ENCODE assay signal across 11 mouse cellular contexts in genomic region chr4:64595014-64595599, GRCm38 (mm10).
DNase-seq lines count a peak whose midpoint lies in the region; ATAC-seq lines count a peak whose summit lies in the region.
"Had no signal": no experiment of that assay in that cellular context is flagged by ENCODE, and none has a peak within 500 bp of the region (broad histone marks: within the 10 kb centered on the region; RNA-seq: fewer than 3 reads in every experiment).

No protein-coding gene starts in this region.

- no peak overlapping the region for H3K9ac ChIP-seq in heart, embryonic 13.5 days
- H3K9ac ChIP-seq in forebrain, embryonic 14.5 days (ENCODE audit: low read length), result no peak overlapping the region
- H3K9ac ChIP-seq: hindbrain, embryonic 15.5 days; midbrain, embryonic 12.5 days had no signal

- no peak overlapping the region for H3K4me2 ChIP-seq in heart, embryonic 13.5 days
- no peak overlapping the region for H3K4me2 ChIP-seq in forebrain, embryonic 14.5 days (ENCODE audit: low read length)
- H3K4me2 ChIP-seq: hindbrain, embryonic 15.5 days; midbrain, embryonic 12.5 days had no signal

- H3K36me3 ChIP-seq in heart, embryonic 13.5 days, result no peaks in the 10 kb centered on the region
- H3K36me3 ChIP-seq in forebrain, embryonic 14.5 days (ENCODE audit: control insufficient read depth, insufficient read depth, low read length), result no peaks in the 10 kb centered on the region
- H3K36me3 ChIP-seq: hindbrain, embryonic 15.5 days; midbrain, embryonic 12.5 days had no signal

- no peak for ATAC-seq in heart, embryonic 13.5 days (ENCODE audit: extremely low read depth, insufficient number of reproducible peaks, low FRiP score, low TSS enrichment)
- no peak for ATAC-seq in inflammation-experienced regulatory T-cells, adult 6 months
- no peak for ATAC-seq in forebrain, embryonic 14.5 days

- 43% methylated on average over 8 of the region's 8 CpGs for WGBS in heart, embryonic 13.5 days
- 71% methylated on average over 8 of the region's 8 CpGs for WGBS in forebrain, embryonic 14.5 days

- H3K4me1 ChIP-seq in heart, embryonic 13.5 days, result peaks cover 8% of the 10 kb centered on the region; the same call in 1 of the 2 replicates
- H3K4me1 ChIP-seq in forebrain, embryonic 14.5 days (ENCODE audit: control insufficient read depth, insufficient read depth, low read length), result no peaks in the 10 kb centered on the region
- H3K4me1 ChIP-seq: hindbrain, embryonic 15.5 days; midbrain, embryonic 12.5 days had no signal

- H3K27ac ChIP-seq in heart, embryonic 13.5 days (replicated peaks), result peak overlapping the region; percentile 53
- no peak overlapping the region for H3K27ac ChIP-seq in forebrain, embryonic 14.5 days (ENCODE audit: low read depth, low read length)
- H3K27ac ChIP-seq: hindbrain, embryonic 15.5 days; midbrain, embryonic 12.5 days had no signal

- no peaks in the 10 kb centered on the region for H3K27me3 ChIP-seq in heart, embryonic 13.5 days (replicated peaks)
- no peaks in the 10 kb centered on the region for H3K27me3 ChIP-seq in forebrain, embryonic 14.5 days (replicated peaks; ENCODE audit: control insufficient read depth, insufficient read depth, low read length)
- H3K27me3 ChIP-seq: hindbrain, embryonic 15.5 days; midbrain, embryonic 12.5 days had no signal

- peak; percentile 7 for DNase-seq in cerebellum, adult 8-10 months
- DNase-seq in cerebellum, adult 9-11 months, result no peak
- DNase-seq in NIH3T3 (ENCODE audit: low read depth), result peak; percentile 88
- peak; percentile 86 for DNase-seq in lung, postnatal 10 days
- no peak for DNase-seq in forebrain, embryonic 14.5 days (ENCODE audit: low spot score)
- no peak for DNase-seq in embryo, embryonic 9.5 days (ENCODE audit: extremely low spot score)
- DNase-seq: B cell, adult 2 months had no signal

- no peaks in the 10 kb centered on the region for H3K9me3 ChIP-seq in heart, embryonic 13.5 days
- no peaks in the 10 kb centered on the region for H3K9me3 ChIP-seq in forebrain, embryonic 14.5 days (replicated peaks; ENCODE audit: control insufficient read depth, low read length)
- H3K9me3 ChIP-seq: hindbrain, embryonic 15.5 days; midbrain, embryonic 12.5 days had no signal

- H3K4me3 ChIP-seq in heart, embryonic 13.5 days, result no peak overlapping the region
- H3K4me3 ChIP-seq in forebrain, embryonic 14.5 days (ENCODE audit: low read depth, low read length), result no peak overlapping the region
- H3K4me3 ChIP-seq: hindbrain, embryonic 15.5 days; midbrain, embryonic 12.5 days had no signal

Comparison
In these comparisons a context has a peak if more than half of its experiments do, and no peak if none do; other contexts are left out.
1. DNase-seq: peak in cerebellum, adult 8-10 months (single experiment), NIH3T3 (single experiment) and lung, postnatal 10 days (single experiment); none in cerebellum, adult 9-11 months (single experiment), forebrain, embryonic 14.5 days (single experiment) and embryo, embryonic 9.5 days (single experiment).